Mouse (Mus musculus) heart, adult 2 months (tissue): ENCODE results near the gene Naa15. TPM values are rescaled to one million over a fixed set of nuclear protein-coding genes. Genes with fewer than 3 reads are reported as not detected.

Source experiments
- DNase-seq, 2 experiments: peaks; one replicate each; pipeline ENCODE4 v3.0.0; 2021
- H3K27ac ChIP-seq: fragments of 200-600 bp; 2 replicates; pipeline ENCODE4 v1.8.1; 2022
- H3K27me3 ChIP-seq: fragments of 200-500 bp; 2 replicates; pipeline ENCODE4 v1.6.1; 2012; ENCODE audit warnings: mild to moderate bottlenecking, low read length, inconsistent platforms, mixed read lengths; ENCODE audit not compliant: control insufficient read depth, insufficient read depth
- H3K36me3 ChIP-seq: fragments of 200-500 bp; 2 replicates; pipeline ENCODE4 v1.6.1; 2012; ENCODE audit warnings: low read length, inconsistent platforms; ENCODE audit not compliant: control insufficient read depth, insufficient read depth
- H3K4me1 ChIP-seq: fragments of 200-500 bp; 2 replicates; pipeline ENCODE4 v1.6.1; 2011; ENCODE audit warnings: low read length; ENCODE audit not compliant: control insufficient read depth, insufficient read depth
- H3K4me3 ChIP-seq: fragments of 200-600 bp; 2 replicates; pipeline ENCODE4 v1.8.1; 2022
- H3K79me2 ChIP-seq: fragments of 200-500 bp; replicated peaks from 2 replicates; pipeline ENCODE4 v1.6.1; 2012; ENCODE audit warnings: mild to moderate bottlenecking, inconsistent platforms, low read length, moderate library complexity, mixed read lengths; ENCODE audit not compliant: control insufficient read depth, insufficient read depth
- H3K9ac ChIP-seq: fragments of 200-500 bp; 2 replicates; pipeline ENCODE4 v1.6.1; 2012; ENCODE audit warnings: low read depth, mild to moderate bottlenecking, control low read depth, inconsistent platforms, low read length, mixed read lengths
- CTCF ChIP-seq: fragments of 200-600 bp; IDR thresholded peaks from 2 replicates; pipeline ENCODE4 v1.8.1; 2022; ENCODE audit warnings: antibody characterized with exemption, mild to moderate bottlenecking, moderate library complexity
- EP300 ChIP-seq: fragments of 200-500 bp; IDR thresholded peaks from 2 replicates; pipeline ENCODE4 v1.6.1; 2011; ENCODE audit warnings: low read depth, low read length, control low read depth; ENCODE audit not compliant: insufficient read depth
- POLR2A ChIP-seq: fragments of 200-500 bp; IDR thresholded peaks from 2 replicates; pipeline ENCODE4 v1.6.1; 2011; ENCODE audit warnings: mild to moderate bottlenecking, low read depth, low read length, control low read depth; ENCODE audit not compliant: insufficient read depth
- WGBS: fragments of 180-500 bp; shearing (Covaris S2); methylation state at CpG from one replicate; pipeline ENCODE4 v1.1.7; 2018; 5-methylcytosine and 5-hydroxymethylcytosine counted together
- intact Hi-C: fragments of 180-260 bp; cut with DNase I; formaldehyde crosslinking; loops from one replicate; pipeline ENCODE4 v1.15.1; 2025
- polyA plus RNA-seq: library from polyadenylated mRNA; depleted of rRNA; stranded (reverse); fragments of >200 nt; gene quantifications from 2 replicates; pipeline ENCODE4 v1.2.3, GENCODE M21; 2012
- total RNA-seq, 2 experiments: library from RNA; stranded (reverse); gene quantifications; 2 replicates each; pipeline ENCODE4 v1.2.3; 2021

The Naa15 gene
- total and polyA plus RNA-seq, 3 experiments: 4.9 to 55.0 (median 45.9) TPM

DNA sequence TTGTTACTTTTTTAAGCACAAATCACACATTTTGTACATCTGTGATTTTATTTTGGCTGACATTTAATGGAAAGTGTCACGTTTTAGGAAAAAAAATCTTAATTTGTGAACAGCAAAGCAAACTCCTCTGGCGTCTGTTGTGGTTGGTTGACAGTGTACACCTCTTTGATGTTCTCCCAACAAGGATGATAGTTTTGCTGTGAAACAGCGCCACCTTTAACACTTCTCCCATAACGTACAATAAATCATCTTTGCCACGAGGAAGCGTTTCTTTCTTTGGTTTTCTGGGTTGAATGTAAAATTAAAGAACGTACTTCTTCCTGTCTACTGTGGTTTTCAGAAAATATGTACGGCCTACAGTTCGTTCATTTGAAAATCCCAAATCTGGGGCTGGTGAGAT lies 80.7 kb downstream of the Naa15 start:
- no peaks in the 10 kb centered on the region; the same call in 1 of the 2 replicates for H3K79me2 ChIP-seq
- no peak for TF ChIP-seq POLR2A
- TF ChIP-seq EP300: no peak
- no peak for TF ChIP-seq CTCF
- no peaks in the 10 kb centered on the region for H3K27me3 ChIP-seq
- H3K4me1 ChIP-seq: no peaks in the 10 kb centered on the region; the same call in none of the 2 replicates
- intact Hi-C loops: no loop called here
- no peak for DNase-seq
- WGBS: 93% methylated on average over 9 of the region's 9 CpGs
- no peak overlapping the region for H3K4me3 ChIP-seq
- H3K36me3 ChIP-seq: peaks cover 4% of the 10 kb centered on the region
- no peak overlapping the region for H3K9ac ChIP-seq
- H3K27ac ChIP-seq: no peak overlapping the region

DNA sequence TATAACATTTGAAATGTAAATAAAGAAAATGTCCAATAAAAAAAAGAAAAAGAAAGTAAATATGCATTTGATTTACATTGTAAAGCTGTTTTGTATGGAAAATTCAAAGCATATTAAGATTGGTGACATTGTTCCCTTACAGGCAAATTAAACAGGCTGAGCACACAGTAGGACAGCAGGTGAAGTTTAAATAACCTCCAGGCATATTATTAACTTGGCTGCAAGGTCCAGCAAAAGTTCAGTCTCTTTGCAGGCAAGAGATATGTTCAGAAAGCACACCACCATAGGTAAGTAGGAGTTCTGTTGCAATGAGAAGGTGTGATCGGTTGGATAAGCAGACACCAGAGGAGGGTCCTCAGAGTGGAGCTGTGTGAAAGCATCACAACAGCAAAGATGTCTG lies 83.0 kb downstream of the Naa15 start:
- no peaks in the 10 kb centered on the region for H3K79me2 ChIP-seq
- WGBS: 100% methylated on average over 1 of the region's 1 CpGs
- no peak overlapping the region for H3K4me3 ChIP-seq
- no peak for TF ChIP-seq POLR2A
- TF ChIP-seq CTCF: no peak
- no peak for TF ChIP-seq EP300
- no peaks in the 10 kb centered on the region; the same call in 1 of the 2 replicates for H3K4me1 ChIP-seq
- intact Hi-C loops: no loop called here
- H3K27me3 ChIP-seq: no peaks in the 10 kb centered on the region
- no peak overlapping the region for H3K9ac ChIP-seq
- H3K27ac ChIP-seq: no peak overlapping the region
- DNase-seq: no peak
- peaks cover 4% of the 10 kb centered on the region for H3K36me3 ChIP-seq

GRCm38 (mm10) chr3:51498659-51499058 lies 83.7 kb downstream of the Naa15 start:
- Histone ChIP-seq H3K27me3 (no peaks in the 10 kb centered on the region), H3K9ac (no peak overlapping the region), H3K4me3 (no peak overlapping the region), H3K79me2 (no peaks in the 10 kb centered on the region), H3K27ac (no peak overlapping the region), H3K36me3 (peaks cover 4% of the 10 kb centered on the region), H3K4me1 (no peaks in the 10 kb centered on the region)
- 52% methylated on average over 5 of the region's 5 CpGs for WGBS
- intact Hi-C loops: no loop called here
- TF ChIP-seq CTCF (no peak), POLR2A (no peak)
- DNase-seq: no peak

DNA sequence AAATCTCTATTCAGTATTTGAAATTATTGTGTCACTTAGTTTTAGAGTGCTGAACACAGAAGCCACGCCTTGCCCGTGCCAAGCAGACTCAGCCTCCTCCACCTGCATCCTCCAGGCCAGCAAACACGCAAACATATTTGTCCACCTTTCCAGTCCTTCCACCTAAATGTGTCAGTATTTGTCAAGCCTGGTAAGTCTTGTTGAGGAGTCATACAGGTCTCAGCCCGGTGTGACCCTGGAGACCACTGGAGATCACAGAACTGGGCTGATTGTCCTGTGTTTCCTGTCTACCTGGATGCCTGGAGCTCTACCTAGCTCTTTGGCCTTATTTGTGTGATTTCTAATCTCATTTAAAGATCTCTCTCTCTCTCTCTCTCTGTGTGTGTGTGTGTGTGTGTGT lies 84.9 kb downstream of the Naa15 start:
- 94% methylated on average over 4 of the region's 4 CpGs for WGBS
- intact Hi-C loops: no loop called here
- H3K9ac ChIP-seq: no peak overlapping the region
- DNase-seq: no peak
- no peak for TF ChIP-seq CTCF
- no peak for TF ChIP-seq EP300
- no peak for TF ChIP-seq POLR2A
- H3K4me3 ChIP-seq: no peak overlapping the region
- no peaks in the 10 kb centered on the region for H3K79me2 ChIP-seq
- no peaks in the 10 kb centered on the region for H3K27me3 ChIP-seq
- no peak overlapping the region for H3K27ac ChIP-seq
- H3K4me1 ChIP-seq: no peaks in the 10 kb centered on the region
- H3K36me3 ChIP-seq: no peaks in the 10 kb centered on the region

GRCm38 (mm10) chr3:51504385-51504952 lies 89.5 kb downstream of the Naa15 start:
- H3K4me3 ChIP-seq: no peak overlapping the region
- H3K36me3 ChIP-seq: no peaks in the 10 kb centered on the region
- DNase-seq: no peak
- no peak for TF ChIP-seq EP300
- TF ChIP-seq POLR2A: no peak
- no peak for TF ChIP-seq CTCF
- WGBS: 87% methylated on average over 11 of the region's 11 CpGs
- no peaks in the 10 kb centered on the region for H3K27me3 ChIP-seq
- H3K27ac ChIP-seq: no peak overlapping the region
- H3K79me2 ChIP-seq: no peaks in the 10 kb centered on the region
- intact Hi-C loops: no loop called here
- H3K9ac ChIP-seq: no peak overlapping the region
- H3K4me1 ChIP-seq: no peaks in the 10 kb centered on the region

GRCm38 (mm10) chr3:51505465-51505864 lies 90.5 kb downstream of the Naa15 start:
- Histone ChIP-seq H3K27me3 (no peaks in the 10 kb centered on the region), H3K79me2 (no peaks in the 10 kb centered on the region), H3K4me3 (no peak overlapping the region), H3K36me3 (no peaks in the 10 kb centered on the region), H3K4me1 (no peaks in the 10 kb centered on the region), H3K9ac (no peak overlapping the region), H3K27ac (no peak overlapping the region)
- TF ChIP-seq EP300: no peak
- TF ChIP-seq CTCF: no peak
- no peak for TF ChIP-seq POLR2A
- intact Hi-C loops: no loop called here
- no peak for DNase-seq
- WGBS: 64% methylated on average over 19 of the region's 19 CpGs
